Mouse (Mus musculus): Measurements from ENCODE around the gene Ercc6.

The Ercc6 gene

GRCm38 (mm10) chr14:32513336-32514032 is at the start of gene Ercc6:
TSS of gene Ercc6 (plus strand) at chr14:32513521.
- DNase-seq: peak; percentile 96 to 97

DNA sequence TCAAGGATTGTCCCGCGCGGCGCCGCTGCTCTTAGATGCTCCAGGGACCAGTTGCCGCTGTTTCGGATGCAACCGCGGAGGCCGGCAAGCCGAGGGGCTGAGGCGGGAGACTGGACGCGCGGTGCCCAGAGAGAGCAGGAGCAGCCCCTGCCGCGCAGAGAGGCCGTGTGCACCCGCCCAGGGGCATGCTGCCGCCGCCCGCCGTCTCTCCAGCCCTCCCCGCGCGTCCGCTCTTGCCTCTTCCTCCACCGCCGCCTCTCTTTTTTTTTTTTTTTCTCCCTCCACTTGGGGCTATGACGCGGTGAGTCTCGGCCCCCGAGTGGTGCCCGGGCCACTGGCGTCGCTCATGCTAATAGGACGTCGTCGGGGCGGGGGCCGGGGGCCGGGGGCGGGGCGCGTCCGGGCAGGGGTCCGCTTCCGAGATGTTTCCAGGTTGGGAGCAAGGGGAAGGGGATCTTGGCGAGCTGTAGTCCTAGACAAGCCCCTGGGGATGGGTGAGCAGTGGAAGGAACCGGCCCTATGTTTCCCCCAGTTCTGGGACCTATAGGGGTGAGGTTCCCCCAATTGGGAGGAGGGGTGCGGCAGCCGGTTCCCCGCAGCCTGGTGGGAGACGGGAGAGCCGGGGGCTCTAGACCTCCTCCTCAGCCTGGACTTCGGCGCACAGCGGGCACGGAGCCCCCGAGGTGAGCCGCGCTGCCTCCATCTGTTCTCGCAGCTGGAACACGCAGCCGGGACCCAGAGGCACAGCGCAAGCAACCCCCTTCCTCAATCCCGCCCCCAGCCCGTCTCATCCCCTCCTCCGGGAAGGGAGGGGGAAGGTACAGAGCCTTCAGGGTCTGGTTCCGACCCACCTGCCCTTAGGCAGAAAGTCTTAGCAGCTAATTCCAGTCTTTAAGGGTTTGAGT is 48.5 kb upstream of the Ercc6 start, which contains the start of gene Slc18a3:
Gene Slc18a3 (minus strand): TSS at position 250 of the 905 bp plus-strand sequence.
- DNase-seq: peak in 1 of 2 experiments; percentile 5

- DNase-seq: no peak
Measured at GRCm38 (mm10) chr14:32465506-32465870, 47.8 kb upstream of the Ercc6 start.

DNA sequence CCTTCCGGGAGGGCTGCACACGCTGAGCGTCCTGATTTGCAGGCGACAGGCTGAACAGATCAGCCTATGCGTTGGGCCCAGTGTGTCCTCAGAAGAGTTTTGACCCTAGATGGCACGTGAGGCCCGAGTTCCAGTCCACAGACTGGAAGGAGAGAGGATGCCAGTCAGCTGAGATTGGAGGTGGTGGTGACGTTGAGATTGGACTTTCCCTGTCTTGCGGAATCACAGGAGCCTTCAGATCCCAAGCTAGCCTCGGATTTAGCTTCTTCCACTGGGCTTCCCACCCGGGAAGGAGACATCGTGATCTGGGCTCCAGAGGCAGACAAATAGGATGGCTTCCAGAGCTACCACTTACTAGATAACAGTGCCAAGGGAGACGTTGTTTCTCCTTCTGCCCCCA is 47.4 kb upstream of the Ercc6 start, which contains the start of gene Chat:
Gene Chat (minus strand): TSS at position 101 of the 400 bp plus-strand sequence.
- no peak for DNase-seq

DNA sequence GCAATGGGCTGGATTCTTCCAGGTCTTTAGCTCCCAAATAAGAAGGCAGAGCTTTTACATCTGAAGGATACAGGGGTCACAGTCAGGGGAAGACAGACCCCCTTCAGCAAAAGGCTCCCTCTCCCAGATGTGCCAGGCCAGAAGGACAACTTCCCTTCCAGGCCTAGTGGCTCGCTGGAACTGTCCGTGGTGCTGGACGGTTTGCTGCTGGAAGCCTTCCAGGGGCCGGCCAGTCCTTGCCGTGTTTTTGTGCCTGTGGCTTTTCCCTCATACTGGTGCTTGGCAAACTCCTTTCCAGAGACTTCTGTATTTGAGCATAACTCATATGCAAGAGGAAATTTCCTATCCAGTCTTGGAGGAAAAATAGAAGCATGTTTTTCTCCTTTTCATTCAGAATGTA is 45.7 kb upstream of the Ercc6 start:
- DNase-seq: peak; percentile 89 to 92

DNA sequence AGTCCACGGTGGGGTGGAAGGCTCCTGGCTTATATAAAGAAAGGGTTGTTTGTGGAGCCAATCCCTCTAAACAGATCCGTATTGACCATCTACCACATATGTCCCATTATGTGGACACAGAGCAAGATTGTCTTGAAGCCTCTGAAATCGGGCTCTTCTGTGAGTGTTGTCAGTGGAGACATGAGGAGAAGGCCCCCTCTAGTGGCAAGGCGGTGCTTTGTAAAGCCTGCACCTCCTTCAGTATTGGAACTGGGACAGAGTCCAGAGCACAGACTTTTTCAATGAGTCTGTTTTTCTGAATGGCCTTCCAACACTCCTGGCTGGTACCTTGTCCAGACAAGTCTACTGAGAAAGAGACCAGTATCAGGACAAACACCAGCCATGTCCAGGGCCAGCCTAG is 40.3 kb upstream of the Ercc6 start:
- peak; percentile 75 to 79 for DNase-seq

- DNase-seq: no peak
Measured at GRCm38 (mm10) chr14:32476559-32476958, 36.8 kb upstream of the Ercc6 start.

- no peak for DNase-seq
Measured at GRCm38 (mm10) chr14:32477581-32477980, 35.7 kb upstream of the Ercc6 start.

GRCm38 (mm10) chr14:32482061-32482460 is 31.3 kb upstream of the Ercc6 start:
- peak in 1 of 2 experiments; percentile 9 for DNase-seq

- peak; percentile 9 to 26 for DNase-seq
Measured at GRCm38 (mm10) chr14:32492521-32492920, 20.8 kb upstream of the Ercc6 start.

DNA sequence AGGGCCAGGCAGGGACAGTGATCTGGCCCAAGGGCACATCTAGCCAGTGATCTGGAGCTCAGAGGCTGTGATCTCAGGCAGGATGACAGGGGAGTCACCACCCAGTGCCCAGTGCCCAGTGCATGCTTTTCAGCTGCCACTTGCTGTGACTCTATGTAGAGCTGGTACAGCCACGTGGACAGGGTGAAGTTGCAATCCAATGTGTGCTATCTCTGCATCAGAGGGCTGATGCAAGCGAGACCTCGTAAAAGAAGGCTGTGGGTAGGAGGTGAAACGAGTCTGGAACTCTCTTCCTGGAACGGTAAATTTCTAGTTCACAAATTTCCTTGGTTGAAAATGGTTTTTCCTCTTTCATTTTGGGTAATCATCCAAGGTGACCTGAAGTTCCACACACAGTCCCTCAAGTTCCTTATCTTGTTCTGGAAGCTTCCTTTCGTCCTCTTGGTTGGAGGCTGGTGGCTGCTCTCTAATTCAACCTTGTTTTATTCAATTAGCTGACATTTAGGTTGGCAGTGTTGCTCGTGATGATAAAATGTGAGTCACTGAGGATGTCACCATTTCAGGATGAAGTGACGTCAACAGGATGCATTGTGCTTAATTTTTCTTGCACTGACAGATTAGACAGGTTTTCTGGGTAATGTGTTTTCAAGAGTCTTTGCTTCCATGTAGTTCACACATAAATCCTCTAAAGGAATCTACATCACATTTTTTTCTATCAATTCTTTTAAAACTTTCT is 17.0 kb upstream of the Ercc6 start:
- DNase-seq: no peak

GRCm38 (mm10) chr14:32501303-32501702 is 12.0 kb upstream of the Ercc6 start:
- no peak for DNase-seq

- DNase-seq: no peak
Measured at GRCm38 (mm10) chr14:32502764-32503688, 10.3 kb upstream of the Ercc6 start.

DNA sequence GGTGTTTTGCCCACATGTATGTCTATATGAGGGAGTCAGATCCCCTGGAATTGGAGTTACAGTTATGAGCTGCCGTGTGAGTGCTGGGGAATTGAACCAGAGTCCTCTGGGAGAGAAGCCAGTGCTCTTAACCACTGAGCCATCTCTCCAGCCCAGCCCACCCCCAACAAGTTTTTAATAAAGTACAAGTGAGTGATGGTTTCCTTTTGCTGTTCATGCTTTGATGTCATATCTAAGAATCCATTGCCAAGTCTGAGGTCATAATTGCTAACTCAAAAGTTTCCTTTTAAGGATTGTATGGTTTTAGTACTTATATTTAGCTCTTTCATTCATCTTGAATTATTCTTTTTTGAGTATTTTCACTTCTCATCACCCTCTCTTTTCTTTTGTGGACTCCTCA is 9.4 kb upstream of the Ercc6 start:
- no peak for DNase-seq

DNA sequence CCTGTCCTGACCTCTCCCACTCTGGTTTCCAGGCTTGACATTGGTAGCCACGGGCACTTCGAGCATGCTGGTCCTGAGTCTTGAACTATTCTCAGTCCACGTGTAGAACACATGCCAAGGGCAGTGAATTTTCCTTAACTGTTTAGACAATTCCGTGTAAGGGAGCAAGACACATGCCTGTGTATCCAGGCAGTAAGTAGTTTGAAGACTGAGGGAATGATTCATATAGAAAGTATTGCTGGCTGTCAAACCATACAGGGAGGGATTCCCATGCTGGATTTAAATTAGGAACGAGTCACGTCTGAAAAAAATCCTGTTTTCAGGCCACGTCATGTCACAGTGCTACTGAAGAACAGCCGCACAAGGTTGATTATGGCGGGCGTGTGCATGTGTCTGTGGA is 7.0 kb upstream of the Ercc6 start:
- DNase-seq: no peak

DNA sequence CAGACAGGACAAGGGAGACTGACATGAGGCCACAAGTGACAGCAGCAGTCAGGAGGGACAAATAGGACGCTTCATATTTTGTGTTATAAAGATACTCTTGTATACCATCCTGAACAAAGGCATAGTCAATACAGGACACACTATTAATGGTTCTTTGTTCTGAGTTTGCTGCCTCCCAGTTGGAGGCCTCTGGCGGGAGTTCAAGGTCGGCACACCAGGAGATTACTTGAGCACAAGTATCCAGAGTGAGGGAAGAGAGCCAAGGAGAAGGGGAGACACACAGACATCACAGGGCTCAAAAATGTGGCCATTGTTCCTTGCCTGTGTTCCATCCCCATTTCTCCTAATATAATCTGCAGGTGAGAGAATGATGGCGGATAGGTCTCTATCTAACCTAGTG is 6.1 kb upstream of the Ercc6 start:
- no peak for DNase-seq

- no peak for DNase-seq
Measured at GRCm38 (mm10) chr14:32508105-32508835, 5.1 kb upstream of the Ercc6 start.

GRCm38 (mm10) chr14:32509443-32509961 is 3.8 kb upstream of the Ercc6 start:
- DNase-seq: no peak

- no peak for DNase-seq
Measured at GRCm38 (mm10) chr14:32512912-32513311, 409 bp upstream of the Ercc6 start.

DNA sequence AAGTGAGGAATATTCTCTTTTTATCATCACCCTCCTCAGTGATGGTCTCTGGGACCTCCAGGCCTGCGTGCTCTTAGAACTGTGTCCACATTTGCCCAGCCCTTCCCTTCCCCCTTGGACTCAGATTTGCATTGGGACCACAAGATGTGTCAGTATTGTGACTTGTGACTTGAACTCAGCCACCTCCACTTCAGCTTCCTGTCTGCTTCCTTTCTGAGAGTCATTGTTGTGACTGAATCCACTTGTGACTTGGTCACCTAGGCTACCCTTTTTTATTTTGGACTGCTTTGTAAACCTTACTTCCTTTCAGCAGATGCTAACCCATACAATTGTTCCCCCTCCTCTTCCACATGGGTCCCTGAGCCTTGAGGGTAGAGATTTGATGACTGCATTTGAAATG is 2.8 kb downstream of the Ercc6 start:
- no peak for DNase-seq

DNA sequence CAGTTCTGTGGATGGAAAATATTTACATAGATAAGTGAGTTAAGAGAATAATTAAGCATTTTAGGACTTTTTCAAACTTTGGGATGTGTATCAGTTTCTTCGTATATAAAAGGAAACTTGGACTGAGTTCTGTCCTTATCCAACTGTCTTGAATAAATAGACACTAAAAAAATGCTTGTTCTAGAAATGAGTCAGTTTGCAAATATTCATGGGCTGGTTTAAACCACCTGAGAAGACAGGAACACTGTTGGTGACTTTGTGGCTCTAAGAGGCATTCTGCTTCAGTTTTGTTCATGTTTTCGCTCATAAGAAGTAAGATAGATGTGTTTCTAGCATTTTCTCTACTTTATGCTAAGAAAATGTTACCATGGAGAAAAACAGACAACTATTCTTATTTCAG is 5.2 kb downstream of the Ercc6 start:
- no peak for DNase-seq
